Mouse (Mus musculus) C2C12 (cell line): ENCODE results near the gene Mettl27.

Experiments
- CEBPB ChIP-seq: IDR thresholded peaks from one replicate; pipeline ENCODE4 v1.6.1; 2011; ENCODE audit warnings: low read depth, mild to moderate bottlenecking, control low read depth, moderate library complexity
- MYOD1 ChIP-seq: IDR thresholded peaks from one replicate; pipeline ENCODE4 v1.6.1; 2011; ENCODE audit warnings: low read depth; ENCODE audit not compliant: control insufficient read depth, insufficient read length

- no peak for TF ChIP-seq MYOD1
- TF ChIP-seq CEBPB: no peak
Measured at GRCm38 (mm10) chr5:134901012-134901643, 31.0 kb upstream of the Mettl27 start.
